ENCODE assay signal across 16 mouse cellular contexts in the genomic region with DNA sequence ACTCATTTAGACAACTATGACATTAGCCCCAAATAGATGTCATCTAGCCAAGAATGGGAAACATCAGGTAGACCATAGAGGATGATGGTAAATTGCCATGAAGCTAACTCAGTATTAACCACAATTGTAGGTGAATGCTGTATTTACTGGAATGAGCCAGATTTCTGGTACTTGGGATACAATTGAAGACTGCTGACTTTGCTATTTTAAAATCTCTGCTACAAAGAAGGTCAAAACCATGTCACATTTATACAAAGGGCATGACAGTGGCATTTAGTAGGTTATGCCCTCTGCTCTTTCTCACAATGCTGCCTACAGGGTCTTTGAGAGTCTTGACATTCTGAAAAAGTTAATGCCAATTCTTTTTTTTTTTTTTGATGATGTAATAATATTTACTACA.
"Had no signal": no experiment of that assay in that cellular context is flagged by ENCODE, and none has a peak within 500 bp of the region (broad histone marks: within the 10 kb centered on the region; RNA-seq: fewer than 3 reads in every experiment).

No protein-coding gene starts in this region.

- H3K9me3 ChIP-seq: neural tube, embryonic 13.5 days; neural tube, embryonic 15.5 days; stomach, embryonic 15.5 days had no signal

- H3K27me3 ChIP-seq: neural tube, embryonic 13.5 days; neural tube, embryonic 15.5 days; stomach, embryonic 15.5 days had no signal

- H3K27ac ChIP-seq: neural tube, embryonic 13.5 days; neural tube, embryonic 15.5 days; stomach, embryonic 15.5 days; stomach, postnatal 0 days had no signal

- H3K9ac ChIP-seq: neural tube, embryonic 13.5 days; neural tube, embryonic 15.5 days; stomach, embryonic 15.5 days had no signal

- H3K4me2 ChIP-seq: neural tube, embryonic 13.5 days; neural tube, embryonic 15.5 days; stomach, embryonic 15.5 days had no signal

- DNase-seq: retina, postnatal 1 day; right cerebral cortex, adult 18-20 months; right cerebral cortex, postnatal 14 days; right cerebral cortex, postnatal 25 days; right cerebral cortex, postnatal 4 days; spleen, adult 18-20 months; thymus, adult 18-20 months; thymus, adult 2 months; thymus, postnatal 14 days; thymus, postnatal 25 days; thymus, postnatal 36 days; thymus, postnatal 4 days had no signal

- H3K36me3 ChIP-seq: neural tube, embryonic 13.5 days; neural tube, embryonic 15.5 days; stomach, embryonic 15.5 days had no signal

- H3K4me3 ChIP-seq: neural tube, embryonic 13.5 days; neural tube, embryonic 15.5 days; stomach, embryonic 15.5 days had no signal

- H3K4me1 ChIP-seq: neural tube, embryonic 13.5 days; neural tube, embryonic 15.5 days; stomach, embryonic 15.5 days had no signal
